Comparison of ENCODE assay signal across 9 mouse cellular contexts in genomic region chr11:99464836-99465235, GRCm38 (mm10). TPM values are rescaled to one million over a fixed set of nuclear protein-coding genes. Genes with fewer than 3 reads are reported as not detected.
DNase-seq lines count a peak whose midpoint lies in the region; ATAC-seq and TF ChIP-seq lines count a peak whose summit lies in the region.
"Had no signal": no experiment of that assay in that cellular context is flagged by ENCODE, and none has a peak within 500 bp of the region (broad histone marks: within the 10 kb centered on the region; RNA-seq: fewer than 3 reads in every experiment).

No protein-coding gene starts in this region.

- no peak overlapping the region for H3K9ac ChIP-seq in MEL (ENCODE audit: control insufficient read depth, low read depth, low read length, poor library complexity, severe bottlenecking)
- no peak overlapping the region for H3K9ac ChIP-seq in liver, embryonic 14.5 days (replicated peaks)
- H3K9ac ChIP-seq: limb, embryonic 15.5 days had no signal

- whole genome bisulfite sequencing in liver, embryonic 14.5 days (ENCODE audit: insufficient replicate concordance) = 6% methylated on average over 5 of the region's 5 CpGs

- no peak for TF ChIP-seq EP300 in MEL (IDR thresholded peaks at IDR 0.05; ENCODE audit: low read depth in 1 of 2, low read length in 2 of 2)
- no peak for TF ChIP-seq EP300 in liver, embryonic 14.5 days (IDR thresholded peaks at IDR 0.05; ENCODE audit: low read depth)

- no peaks in the 10 kb centered on the region for H3K9me3 ChIP-seq in MEL (replicated peaks; ENCODE audit: insufficient read depth, low read length)
- no peaks in the 10 kb centered on the region for H3K9me3 ChIP-seq in liver, embryonic 14.5 days (ENCODE audit: control insufficient read depth, low read length)
- H3K9me3 ChIP-seq: limb, embryonic 15.5 days had no signal

- DNase-seq in A20 (ENCODE audit: low read depth, low spot score) (peak; percentile 65), MEL (ENCODE audit: low read depth, low spot score) (peak; percentile 78)
- peak; percentile 67 to 80 for DNase-seq in cerebellum, adult 18-20 months
- peak; percentile 55 to 78 for DNase-seq in frontal cortex, postnatal 10 days (ENCODE audit: low spot score in 2 of 2)
- peak; percentile 81 for DNase-seq in kidney, postnatal 14 days
- DNase-seq in liver, embryonic 14.5 days (ENCODE audit: low read depth in 3 of 3, low spot score in 3 of 3) = peak; percentile 22 to 44 (median 23)
- DNase-seq in right cerebral cortex, postnatal 10 days (ENCODE audit: low spot score in 2 of 2) = peak; percentile 85 to 92
- DNase-seq in urinary bladder, postnatal 36 days (ENCODE audit: low spot score in 2 of 2) = peak; percentile 81 to 85

- no peak overlapping the region for H3K4me3 ChIP-seq in MEL (ENCODE audit: control insufficient read depth in 1 of 2, insufficient read depth in 1 of 2, low read depth in 2 of 2, low read length in 2 of 2)
- no peak overlapping the region for H3K4me3 ChIP-seq in liver, embryonic 14.5 days (ENCODE audit: insufficient read depth in 1 of 2, low read depth in 2 of 2, low read length in 2 of 2)
- H3K4me3 ChIP-seq: limb, embryonic 15.5 days had no signal

- no peaks in the 10 kb centered on the region for H3K36me3 ChIP-seq in MEL (ENCODE audit: control insufficient read depth in 1 of 2, insufficient read depth in 2 of 2, low read length in 2 of 2)
- no peaks in the 10 kb centered on the region for H3K36me3 ChIP-seq in liver, embryonic 14.5 days (replicated peaks; ENCODE audit: control insufficient read depth, insufficient read depth, low read depth)
- H3K36me3 ChIP-seq: limb, embryonic 15.5 days had no signal

- H3K27ac ChIP-seq in MEL (ENCODE audit: control insufficient read depth, low read depth, low read length) = no peak overlapping the region
- H3K27ac ChIP-seq in liver, embryonic 14.5 days = no peak overlapping the region
- H3K27ac ChIP-seq: limb, embryonic 15.5 days had no signal

- H3K4me1 ChIP-seq in MEL (ENCODE audit: control insufficient read depth in 1 of 2, insufficient read depth in 2 of 2, low read length in 2 of 2) = no peaks in the 10 kb centered on the region
- H3K4me1 ChIP-seq in liver, embryonic 14.5 days (replicated peaks; ENCODE audit: control insufficient read depth in 2 of 2, insufficient read depth in 2 of 2, low read length in 1 of 2) = no peaks in the 10 kb centered on the region

- no peaks in the 10 kb centered on the region for H3K79me2 ChIP-seq in MEL (ENCODE audit: control insufficient read depth, insufficient read depth, low read length, poor library complexity)

- TF ChIP-seq CTCF in MEL (IDR thresholded peaks at IDR 0.05 in 2 of 3, conservative IDR thresholded peaks at IDR 0.05 in 1 of 3; ENCODE audit: control insufficient read depth in 1 of 3, insufficient read depth in 1 of 3, low read depth in 2 of 3, low read length in 3 of 3, poor library complexity in 1 of 3, severe bottlenecking in 1 of 3) = peak; percentile 80 to 93 (median 92)
- peak; percentile 75 for TF ChIP-seq CTCF in liver, embryonic 14.5 days (IDR thresholded peaks at IDR 0.05; ENCODE audit: low read depth)

- no peak for TF ChIP-seq POLR2A in MEL (IDR thresholded peaks at IDR 0.05; ENCODE audit: control insufficient read depth in 1 of 2, insufficient read depth in 1 of 2, low read depth in 1 of 2, low read length in 2 of 2, poor library complexity in 1 of 2)

- ATAC-seq in liver, embryonic 14.5 days (ENCODE audit: insufficient read depth) = no peak

- peak; percentile 85 for TF ChIP-seq RAD21 in MEL (IDR thresholded peaks at IDR 0.05; ENCODE audit: low read depth, low read length)

- no peak overlapping the region for H3K4me2 ChIP-seq in liver, embryonic 14.5 days (ENCODE audit: low read depth)
- H3K4me2 ChIP-seq: limb, embryonic 15.5 days had no signal

- no peaks in the 10 kb centered on the region; a peak in 1 of 4 replicates for H3K27me3 ChIP-seq in MEL (ENCODE audit: control insufficient read depth in 1 of 2, insufficient read depth in 2 of 2, low read length in 2 of 2)
- H3K27me3 ChIP-seq in liver, embryonic 14.5 days (ENCODE audit: control insufficient read depth, insufficient read depth, low read length) = no peaks in the 10 kb centered on the region

TF ChIP-seq in MEL, 35 proteins besides CTCF, POLR2A, EP300 and RAD21:
- peak; percentile 81 for TF ChIP-seq ZC3H11A (IDR thresholded peaks at IDR 0.05; ENCODE audit: low read depth, low read length)
- no peak for TF ChIP-seq NRF1 (IDR thresholded peaks at IDR 0.05; ENCODE audit: insufficient read depth, low read depth, low read length, poor library complexity, severe bottlenecking)
- no peak for TF ChIP-seq ZMIZ1 (IDR thresholded peaks at IDR 0.05; ENCODE audit: low read depth, low read length)
- peak; percentile 94 for TF ChIP-seq ZNF384 (IDR thresholded peaks at IDR 0.05; ENCODE audit: low read depth, low read length)
- TF ChIP-seq SMC3 (IDR thresholded peaks at IDR 0.05; ENCODE audit: low read depth, low read length) = peak; percentile 85
- no peak for TF ChIP-seq MXI1 (IDR thresholded peaks at IDR 0.05; ENCODE audit: low read depth, low read length)

RNA-seq across cellular contexts. Expression of gene Krt20, which starts 26.9 kb away (rescaled TPM):
- total RNA-seq in MEL (2012; rRNA removed) = not detected in 2 replicates
- not detected for polyA plus RNA-seq in MEL (2012; ENCODE audit: insufficient read depth in 1 of 2, insufficient read length in 2 of 2, low read depth in 1 of 2, low replicate concordance in 2 of 2, missing spikeins in 1 of 2)
- 8.5 and 15.2 TPM in 2 replicates for polyA plus RNA-seq in liver, embryonic 14.5 days (2012; rRNA removed)
- polyA plus RNA-seq in liver, embryonic 14.5 days (2014; fragmentation: Nextera tagmentation; extraction: Ambion mirVana) = 20.0 and 21.6 TPM in 2 replicates

RNA-seq across cellular contexts. Expression of gene Krt23, which starts 28.1 kb away (rescaled TPM):
- total RNA-seq in MEL (2012; rRNA removed) = not detected in 2 replicates
- not detected for polyA plus RNA-seq in MEL (2012; ENCODE audit: insufficient read depth in 1 of 2, insufficient read length in 2 of 2, low read depth in 1 of 2, low replicate concordance in 2 of 2, missing spikeins in 1 of 2)
- polyA plus RNA-seq in liver, embryonic 14.5 days (2012; rRNA removed) = 0.24 and 0.32 TPM in 2 replicates
- 0.24 and 1.00 TPM in 2 replicates for polyA plus RNA-seq in liver, embryonic 14.5 days (2014; fragmentation: Nextera tagmentation; extraction: Ambion mirVana)

RNA-seq across cellular contexts. Expression of gene Krt12, which starts 42.8 kb away (rescaled TPM):
- total RNA-seq in MEL (2012; rRNA removed) = not detected in 2 replicates
- polyA plus RNA-seq in MEL (2012; ENCODE audit: insufficient read depth in 1 of 2, insufficient read length in 2 of 2, low read depth in 1 of 2, low replicate concordance in 2 of 2, missing spikeins in 1 of 2) = under 1 TPM in 1 of 2 experiments, not detected in 1; 0.10 TPM
- not detected in 2 replicates for polyA plus RNA-seq in liver, embryonic 14.5 days (2012; rRNA removed)
- not detected in 2 replicates for polyA plus RNA-seq in liver, embryonic 14.5 days (2014; fragmentation: Nextera tagmentation; extraction: Ambion mirVana)

RNA-seq across cellular contexts. Expression of gene Krt39, which starts 56.3 kb away (rescaled TPM):
- total RNA-seq in MEL (2012; rRNA removed) = not detected in 2 replicates
- polyA plus RNA-seq in MEL (2012; ENCODE audit: insufficient read depth in 1 of 2, insufficient read length in 2 of 2, low read depth in 1 of 2, low replicate concordance in 2 of 2, missing spikeins in 1 of 2) = not detected
- not detected in 2 replicates for polyA plus RNA-seq in liver, embryonic 14.5 days (2012; rRNA removed)
- not detected in 2 replicates for polyA plus RNA-seq in liver, embryonic 14.5 days (2014; fragmentation: Nextera tagmentation; extraction: Ambion mirVana)

Comparison
In these comparisons a context has a peak if more than half of its experiments do, and no peak if none do; other contexts are left out.
1. DNase-seq: peak in every context shown above with its lines; median percentile 88 in right cerebral cortex, postnatal 10 days; 83 in urinary bladder, postnatal 36 days; 81 in kidney, postnatal 14 days; 78 in MEL; 74 in cerebellum, adult 18-20 months; 66 in frontal cortex, postnatal 10 days; 65 in A20; 23 in liver, embryonic 14.5 days.
2. RNA of gene Krt20, which starts 26.9 kb away (polyA plus RNA-seq): 8.5 to 21.6 TPM in liver, embryonic 14.5 days; not detected in MEL; every median in the first group is over 4 times any median in the second.